Mouse (Mus musculus) lung, postnatal 36 days (tissue): ENCODE data around the gene Cbfa2t3.

Experiments
- DNase-seq: peaks from one replicate; pipeline ENCODE4 v3.0.0; 2022; ENCODE audit warnings: mixed read lengths

The Cbfa2t3 gene

DNA sequence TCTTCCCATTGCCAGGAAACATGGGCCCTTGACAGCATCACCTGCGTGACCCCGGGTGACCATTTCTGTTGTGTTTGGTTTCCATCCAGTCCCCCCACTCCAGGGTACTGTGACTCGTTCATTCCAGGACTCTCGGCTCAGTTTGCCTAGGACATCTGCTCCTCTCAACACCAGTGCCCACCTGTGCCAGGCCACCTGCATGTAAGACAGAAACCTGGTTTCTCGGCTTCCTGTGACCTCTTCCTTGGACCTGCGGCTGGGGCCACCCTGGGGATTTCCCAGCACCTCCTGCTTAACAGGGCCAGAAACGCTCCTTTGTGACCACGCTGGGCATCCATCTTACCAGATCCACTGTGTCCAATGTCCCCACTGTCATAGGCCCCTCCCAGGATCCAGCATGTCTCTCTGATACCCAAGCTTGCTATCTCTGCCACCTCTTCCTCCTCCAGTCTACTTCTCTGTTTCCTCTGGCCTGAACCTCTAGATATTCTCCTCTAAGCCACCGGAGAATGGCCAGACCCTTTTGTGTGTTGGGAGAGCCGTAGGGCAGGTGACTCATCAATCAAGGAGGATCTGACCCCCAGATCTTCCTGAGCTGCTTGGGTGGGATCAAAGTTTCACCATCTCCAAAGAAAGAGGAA, 19.1 kb upstream of the Cbfa2t3 start:
- no peak for DNase-seq

DNA sequence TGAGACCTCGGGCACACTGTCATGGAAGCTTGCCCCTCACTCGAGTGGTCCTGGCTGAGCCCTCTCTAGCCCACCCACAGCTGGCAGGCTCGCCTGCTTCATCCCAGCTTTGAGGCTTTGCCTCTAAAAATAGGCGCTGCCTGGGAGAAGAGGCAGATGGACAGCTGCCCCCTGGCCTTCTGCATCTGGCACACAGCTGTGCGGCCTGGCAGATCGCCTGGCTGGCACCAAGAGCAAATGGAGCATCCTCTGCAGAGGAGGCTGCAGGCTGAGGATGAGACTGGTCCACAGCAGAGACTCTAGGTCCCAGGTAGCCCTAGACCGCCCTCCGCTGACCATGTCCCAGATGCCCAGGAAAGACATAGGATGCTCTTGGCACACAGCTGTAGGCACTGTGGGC, 17.7 kb upstream of the Cbfa2t3 start:
- DNase-seq = peak; percentile 34

DNA sequence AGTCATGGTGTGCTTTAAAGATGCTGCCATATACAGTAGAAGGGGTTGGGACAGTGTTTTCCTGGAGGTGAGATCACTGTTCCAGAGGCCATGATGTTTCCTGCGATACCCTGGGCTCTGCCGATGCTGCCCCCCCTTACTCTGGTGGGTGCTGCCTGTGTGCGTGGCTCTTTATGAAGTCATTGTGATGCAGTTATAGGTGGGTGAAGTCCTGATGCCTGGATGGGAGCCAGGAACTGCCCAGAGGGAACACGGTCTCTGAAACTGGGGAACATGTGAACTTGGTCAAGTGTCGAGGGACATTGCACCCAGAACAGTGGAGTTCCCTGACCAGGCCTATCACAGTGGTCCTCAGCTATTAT, 14.2 kb upstream of the Cbfa2t3 start:
- no peak for DNase-seq

DNA sequence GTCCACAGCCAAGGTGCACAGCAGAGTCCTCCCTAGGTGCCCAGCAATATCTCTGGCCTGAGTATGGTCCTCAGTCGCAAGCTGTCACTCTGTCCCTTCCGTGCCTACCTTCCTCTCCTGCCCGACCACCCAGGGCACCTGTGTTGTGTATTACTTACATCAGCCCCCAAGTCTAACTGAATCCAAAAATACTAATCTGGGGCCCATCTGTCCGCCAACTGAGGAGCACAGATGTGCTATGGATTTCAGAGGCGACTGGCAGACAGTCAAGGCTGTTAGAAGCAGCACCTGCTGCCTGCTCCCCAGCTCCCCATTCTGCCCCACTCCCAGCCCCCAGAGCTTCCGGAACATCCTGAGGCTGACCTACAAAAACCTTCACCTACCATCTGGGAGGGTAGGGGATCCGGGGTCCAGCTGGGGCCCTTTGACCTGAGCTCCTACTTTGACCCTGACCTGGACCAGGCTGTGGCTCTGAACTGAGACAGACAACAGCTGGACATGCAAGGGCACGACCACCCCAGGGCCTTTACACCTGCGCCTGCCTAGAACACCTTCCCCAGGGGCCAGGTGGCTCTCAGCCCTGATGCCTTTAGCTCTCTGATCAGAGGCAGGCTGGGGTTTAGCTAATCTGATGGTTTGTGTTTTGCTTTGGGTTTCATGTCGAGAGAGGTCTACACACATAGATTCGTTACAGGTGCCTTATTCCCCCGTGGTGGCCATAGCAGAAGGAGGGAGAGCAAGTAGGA, 13.7 kb upstream of the Cbfa2t3 start:
- no peak for DNase-seq

DNA sequence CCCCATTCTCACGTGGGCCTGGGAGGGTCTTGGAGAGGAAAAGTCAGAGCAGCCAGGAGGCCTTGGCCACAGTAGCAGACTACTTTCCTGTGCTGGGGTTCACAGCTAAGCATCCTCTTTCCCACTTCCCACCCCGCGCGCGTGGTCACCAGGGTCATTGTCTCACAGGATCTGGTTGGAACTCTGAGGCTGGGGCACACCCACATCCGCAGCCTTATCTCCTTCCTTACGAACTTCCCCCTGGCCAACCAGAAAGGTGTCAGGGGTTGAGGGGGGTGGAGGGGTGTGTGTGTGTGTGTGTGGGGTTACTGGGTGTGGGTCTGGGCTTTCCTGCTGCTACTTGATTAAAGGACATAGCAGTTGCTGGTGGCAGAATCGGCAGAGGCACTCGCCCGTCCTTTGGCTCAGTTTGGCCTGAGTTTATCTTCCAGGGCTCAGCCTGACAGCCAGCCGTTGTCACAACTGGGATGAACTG, 13.0 kb upstream of the Cbfa2t3 start:
- DNase-seq = peak; percentile 88

DNA sequence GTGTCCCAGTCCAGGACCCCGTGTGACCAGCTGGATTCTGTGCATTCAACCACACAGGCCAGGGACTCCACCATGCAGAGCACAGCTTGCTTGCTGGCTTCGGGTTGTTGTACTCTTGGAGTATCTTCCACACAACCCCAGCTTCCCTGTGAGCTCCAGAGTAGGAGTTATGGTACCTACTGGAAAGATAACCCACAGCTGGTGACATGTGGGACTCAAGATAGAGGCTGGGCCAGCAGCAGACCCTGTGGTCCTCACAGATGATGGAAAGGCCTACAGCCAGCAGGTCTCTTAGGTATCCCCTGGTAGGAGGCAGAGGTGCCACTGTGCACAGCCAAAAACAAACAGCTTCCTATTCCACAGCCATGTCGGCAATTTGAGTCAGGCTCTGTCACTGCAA, 12.6 kb upstream of the Cbfa2t3 start:
- DNase-seq = no peak

DNA sequence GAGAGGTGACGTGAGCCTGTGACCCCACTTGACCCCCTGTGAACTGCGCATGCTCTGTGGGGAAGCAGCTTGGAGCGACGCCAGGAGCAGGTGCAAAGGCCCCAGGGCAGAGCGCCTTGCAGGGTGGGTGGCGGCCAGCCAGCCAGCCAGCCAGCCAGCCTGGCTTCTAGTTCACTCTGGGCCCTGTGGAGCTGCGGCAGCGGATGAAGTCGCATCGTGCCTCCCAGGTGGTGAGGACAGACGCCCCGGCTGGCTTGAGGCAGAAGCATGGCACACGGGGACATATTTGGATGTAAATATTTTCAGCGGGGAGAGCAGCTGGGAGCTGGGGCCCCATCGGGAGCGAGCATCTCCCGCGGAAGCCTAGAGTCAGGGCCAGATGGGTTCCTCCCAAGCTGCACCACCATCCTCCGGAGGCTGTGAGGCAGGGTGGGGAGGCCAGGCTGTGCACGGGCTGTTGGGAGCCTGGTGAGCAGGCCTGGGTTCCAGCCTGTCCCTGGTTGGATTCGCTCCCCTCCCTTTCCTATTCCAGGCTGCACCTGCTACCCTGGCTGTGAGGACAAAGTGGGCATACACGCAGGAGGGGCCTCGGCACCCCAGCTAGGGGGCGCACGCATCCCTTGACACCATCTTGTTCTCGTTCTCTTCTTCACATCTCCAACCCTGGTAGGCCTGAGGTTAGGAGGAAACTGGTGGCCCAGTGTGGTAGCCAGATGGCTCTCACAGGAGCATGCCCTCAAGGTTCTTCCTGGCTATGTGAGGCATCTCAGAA, 10.6 kb upstream of the Cbfa2t3 start:
- no peak for DNase-seq

DNA sequence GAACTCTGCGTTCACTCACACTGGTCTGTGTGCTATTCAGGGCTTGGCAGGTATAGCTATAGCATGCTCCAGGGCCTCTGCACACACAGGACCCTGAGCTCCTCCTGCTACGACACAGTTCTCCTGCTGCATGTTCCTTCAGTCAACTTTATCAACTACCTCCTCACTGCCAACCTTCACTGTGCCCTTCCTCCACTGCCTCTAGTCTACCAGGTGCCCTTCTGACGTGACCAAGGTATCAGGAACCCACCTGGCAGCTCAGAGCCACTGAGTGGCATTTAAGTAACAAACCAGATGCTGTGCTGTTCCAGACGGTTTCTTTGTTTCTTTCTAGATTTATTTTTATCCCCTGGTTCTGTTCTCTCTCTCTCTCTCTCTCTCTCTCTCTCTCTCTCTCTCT, 8.3 kb upstream of the Cbfa2t3 start:
- no peak for DNase-seq

DNA sequence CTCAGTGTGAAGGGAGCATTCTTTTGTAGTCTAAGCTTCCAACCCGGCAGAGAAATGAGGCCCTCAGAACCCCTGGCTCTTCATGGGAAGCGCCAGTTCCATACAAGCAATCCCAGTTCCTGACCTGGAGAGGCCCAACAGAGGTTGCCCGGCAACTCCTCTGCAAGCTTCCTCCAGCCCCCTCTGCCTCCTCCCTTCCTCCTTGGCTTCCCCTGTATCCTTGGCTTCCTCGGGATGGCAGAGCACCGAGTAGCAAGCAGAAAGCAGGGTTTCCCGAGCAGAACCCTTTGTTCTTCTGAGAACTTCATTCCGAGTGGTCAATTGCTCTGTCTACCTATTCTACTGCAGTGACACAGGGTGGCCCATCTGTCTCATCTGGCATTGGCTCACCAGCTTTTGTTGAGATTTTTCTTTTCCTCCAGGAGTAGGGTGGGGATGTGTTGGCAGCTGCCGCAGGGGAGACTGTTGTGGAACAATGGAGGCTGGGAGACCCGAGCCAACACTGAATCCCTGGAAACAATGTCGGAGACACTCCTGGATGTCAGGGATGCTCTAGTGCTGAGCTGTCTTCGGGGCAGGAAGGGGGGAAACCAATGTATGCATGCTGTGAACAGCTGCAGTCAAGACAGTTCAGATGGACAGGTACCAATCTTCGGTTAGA, 7.1 kb upstream of the Cbfa2t3 start:
- peak; percentile 33 for DNase-seq

DNA sequence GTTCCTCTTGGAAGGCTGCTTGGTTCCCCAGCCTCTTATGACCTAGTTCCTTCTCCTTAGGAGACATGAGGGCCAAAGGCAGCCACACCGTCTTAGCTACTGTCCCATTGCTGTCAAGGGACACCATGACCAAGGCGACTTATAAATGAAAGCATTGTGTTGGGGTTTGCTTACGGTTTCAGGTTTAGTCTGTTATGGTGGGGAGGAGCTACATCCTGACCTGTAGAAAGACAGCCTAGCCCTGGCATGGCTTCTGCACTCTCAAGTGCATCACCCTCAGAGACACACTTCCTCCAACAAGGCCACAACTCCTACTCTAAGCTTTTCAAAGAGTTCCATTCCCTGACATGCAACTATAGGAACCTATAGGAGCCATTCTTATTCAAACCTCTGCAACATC, 5.7 kb upstream of the Cbfa2t3 start:
- no peak for DNase-seq

DNA sequence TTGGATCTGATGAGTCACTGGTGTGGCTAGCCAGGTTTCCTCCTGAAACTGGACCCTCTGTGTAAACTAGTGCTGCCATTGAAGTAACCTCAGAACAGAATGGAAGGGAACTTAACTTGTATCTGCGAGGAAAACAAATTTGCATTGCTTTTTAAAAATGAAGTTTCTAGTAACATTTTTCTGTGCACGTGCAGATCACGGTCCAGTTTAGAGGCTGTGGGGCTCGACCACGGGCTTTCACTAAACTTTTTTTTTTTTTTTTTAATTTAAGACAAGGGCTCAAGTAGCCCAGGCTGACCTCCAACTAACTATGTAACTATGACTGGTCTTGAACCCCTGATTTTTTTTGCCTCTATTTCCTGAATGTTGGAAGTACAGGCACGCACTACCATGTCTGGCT, 4.0 kb upstream of the Cbfa2t3 start:
- DNase-seq = no peak

DNA sequence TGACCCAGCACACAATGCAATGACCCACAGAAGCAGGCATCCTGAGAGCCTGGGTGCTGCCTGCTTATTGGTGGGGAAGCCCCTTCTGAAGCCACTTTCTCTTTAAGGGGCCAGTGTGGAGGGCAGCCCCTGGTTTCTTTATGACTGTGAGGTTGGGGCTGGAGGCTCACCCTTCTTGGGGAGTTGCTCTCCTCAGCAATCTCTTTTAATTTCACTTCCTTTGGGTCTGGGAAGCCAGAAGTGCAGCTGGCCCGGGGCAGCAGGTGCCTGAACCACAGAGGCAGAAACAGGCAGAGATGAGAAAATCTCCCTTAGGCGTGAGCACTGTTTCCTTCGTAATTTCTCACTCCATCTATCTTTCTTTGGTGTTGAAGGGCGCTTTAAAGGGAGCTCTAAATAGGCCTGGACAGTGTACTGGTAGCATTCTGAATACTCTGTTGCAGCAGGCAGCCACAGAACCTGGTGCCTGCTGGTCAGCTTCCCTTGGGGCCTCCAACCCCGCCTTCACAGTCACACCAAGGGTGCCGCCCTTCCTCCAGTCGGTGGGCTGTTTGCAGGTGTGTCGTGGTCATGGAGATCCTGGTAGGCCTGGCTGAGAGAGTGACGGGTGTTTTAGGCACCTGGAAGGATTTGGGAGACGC, 3.5 kb upstream of the Cbfa2t3 start:
- DNase-seq = no peak

DNA sequence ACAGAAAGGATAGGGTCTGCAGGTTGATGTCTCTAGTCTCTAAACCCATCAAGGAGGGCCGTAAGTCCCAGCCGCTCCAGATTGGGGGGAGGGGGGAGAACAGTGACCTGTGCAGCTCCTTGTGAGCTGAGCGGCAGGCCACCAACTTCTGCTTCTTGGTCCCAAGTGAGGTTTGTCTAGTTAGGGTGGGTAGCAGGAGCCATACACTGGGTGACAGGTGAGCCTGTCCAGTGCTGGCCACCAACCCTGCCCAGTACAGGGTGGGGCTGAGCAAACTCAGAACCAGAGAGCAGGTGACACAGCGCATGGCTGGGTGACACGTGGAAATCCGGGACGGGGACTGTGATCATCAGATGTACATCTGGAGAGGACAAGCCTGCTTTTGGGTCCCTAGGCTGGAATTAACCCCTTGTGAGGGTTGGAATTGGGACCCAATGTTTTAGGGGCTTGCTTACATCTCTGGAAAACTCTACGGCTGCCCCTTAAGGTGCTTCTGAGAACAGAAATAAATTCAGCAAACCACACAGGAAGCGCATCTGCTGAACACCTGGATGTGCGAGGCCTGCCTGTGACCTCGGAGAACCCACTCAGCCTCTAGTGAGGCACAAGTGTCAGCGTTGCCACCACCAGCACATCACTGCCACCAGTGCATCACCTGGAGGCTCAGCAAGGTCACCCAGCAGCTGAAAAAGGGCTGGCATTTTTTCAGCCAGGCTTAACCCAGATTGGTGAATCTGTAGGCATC, 2.7 kb upstream of the Cbfa2t3 start:
- no peak for DNase-seq

DNA sequence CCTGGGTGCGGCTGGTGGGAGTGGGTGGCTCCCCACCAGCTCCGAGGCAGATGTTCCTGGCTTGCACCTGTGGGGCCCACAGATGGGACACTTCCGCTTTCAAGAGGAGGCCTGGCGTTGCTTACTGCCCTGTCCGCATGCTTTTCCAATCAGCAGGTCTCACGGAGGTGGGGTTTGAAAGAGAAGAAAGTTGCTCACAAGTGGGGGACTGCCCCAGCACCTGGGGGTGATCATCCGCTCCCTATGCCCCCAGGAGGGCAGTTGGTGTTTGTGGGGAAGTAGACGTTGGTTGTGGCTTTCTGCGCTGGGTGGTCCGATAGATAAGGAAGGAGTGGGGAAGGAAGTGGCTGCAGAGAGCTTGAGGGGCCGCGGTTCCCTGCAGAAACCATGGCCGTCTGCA, 1.7 kb upstream of the Cbfa2t3 start:
- DNase-seq = no peak

DNA sequence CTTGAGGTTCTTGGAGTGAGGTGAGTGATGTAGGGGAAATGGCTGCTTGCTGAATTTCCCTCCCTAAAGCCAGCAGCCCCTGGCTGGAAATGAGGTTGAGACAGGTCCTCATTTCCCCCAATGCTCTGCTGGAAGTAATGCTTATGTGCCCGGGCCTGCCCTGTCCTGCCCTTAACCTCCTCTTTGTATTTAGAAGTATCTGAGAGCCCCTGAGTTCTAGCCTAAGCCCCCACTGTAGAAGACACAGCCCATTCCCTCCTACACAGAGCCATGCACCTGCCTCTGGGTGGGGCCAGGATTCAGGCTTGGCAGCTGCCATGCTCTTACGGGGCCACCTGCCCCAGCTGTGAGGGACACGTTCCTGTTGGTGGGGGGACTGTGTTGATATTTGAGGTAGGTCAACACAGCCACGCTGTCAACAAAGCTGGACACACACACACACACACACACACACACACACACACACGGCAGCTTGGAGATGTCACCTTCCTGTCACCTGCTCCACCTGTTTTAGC, 598 bp downstream of the Cbfa2t3 start:
- no peak for DNase-seq

DNA sequence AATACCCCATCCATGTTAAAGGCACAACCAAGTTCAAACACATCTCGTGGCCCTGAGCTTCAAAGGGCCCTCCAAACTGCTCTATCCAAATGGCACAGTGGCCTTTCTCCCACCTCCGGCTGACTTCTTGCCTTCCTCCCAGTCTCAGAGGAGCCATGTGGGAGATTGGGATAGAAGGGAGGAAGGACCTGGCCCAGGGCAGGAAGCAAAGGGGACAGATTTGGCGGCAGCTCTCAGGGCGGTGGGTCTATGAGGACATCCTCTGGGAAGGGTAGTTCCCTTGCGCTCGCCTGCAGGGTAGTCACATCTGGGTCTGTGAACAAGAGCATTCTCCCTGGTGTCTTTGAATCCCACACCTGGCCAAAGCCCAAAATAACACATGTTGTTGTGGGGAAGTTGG, 1.3 kb downstream of the Cbfa2t3 start:
- no peak for DNase-seq

DNA sequence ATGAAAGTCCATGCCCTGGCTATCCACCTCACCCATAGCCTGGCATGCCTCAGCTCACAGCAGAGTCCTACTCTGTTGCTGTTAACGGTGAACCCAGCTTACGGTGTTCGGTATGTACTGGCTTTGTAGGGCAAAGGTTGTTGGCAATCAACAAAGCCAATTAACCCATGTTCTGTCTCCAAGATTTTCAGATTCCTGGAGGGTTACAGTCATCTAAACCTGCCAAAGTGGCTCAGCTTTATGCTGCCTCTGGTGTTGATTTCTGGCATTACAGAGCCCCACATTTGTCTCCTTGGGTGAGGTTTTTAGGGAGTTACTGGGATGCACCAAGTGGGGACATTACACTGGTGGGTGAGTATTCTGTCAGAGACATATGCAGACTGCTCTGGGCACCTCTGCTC, 1.7 kb downstream of the Cbfa2t3 start:
- peak; percentile 72 for DNase-seq

DNA sequence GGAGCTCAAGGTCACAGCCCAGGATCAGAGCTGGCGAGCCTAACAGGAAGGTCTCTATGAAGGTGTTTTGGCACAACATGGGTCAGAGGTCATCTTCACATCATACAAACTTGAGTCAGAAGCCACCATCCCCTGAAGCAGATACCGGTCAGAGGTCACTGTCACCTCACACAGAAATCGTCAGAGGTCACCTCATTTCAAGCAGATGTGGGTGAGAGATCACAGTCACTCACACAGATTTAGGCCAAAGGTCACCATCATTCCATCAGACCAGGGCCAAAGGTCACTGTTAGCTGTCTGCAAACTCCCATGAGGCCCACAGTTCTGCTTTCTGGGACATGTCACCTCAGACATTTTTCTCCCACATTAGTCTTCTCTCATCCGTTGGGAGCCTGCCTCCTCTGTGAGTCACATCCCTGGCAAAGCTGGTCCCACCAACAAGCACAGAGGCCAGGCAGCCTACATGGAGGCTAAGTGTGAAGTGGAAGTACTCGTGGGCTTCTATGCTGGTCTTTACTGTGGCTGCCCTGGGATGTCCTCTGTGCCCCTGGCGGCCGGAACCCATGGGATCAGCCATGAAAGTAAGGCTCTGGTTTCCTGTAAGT, 3.4 kb downstream of the Cbfa2t3 start:
- peak; percentile 56 for DNase-seq

DNA sequence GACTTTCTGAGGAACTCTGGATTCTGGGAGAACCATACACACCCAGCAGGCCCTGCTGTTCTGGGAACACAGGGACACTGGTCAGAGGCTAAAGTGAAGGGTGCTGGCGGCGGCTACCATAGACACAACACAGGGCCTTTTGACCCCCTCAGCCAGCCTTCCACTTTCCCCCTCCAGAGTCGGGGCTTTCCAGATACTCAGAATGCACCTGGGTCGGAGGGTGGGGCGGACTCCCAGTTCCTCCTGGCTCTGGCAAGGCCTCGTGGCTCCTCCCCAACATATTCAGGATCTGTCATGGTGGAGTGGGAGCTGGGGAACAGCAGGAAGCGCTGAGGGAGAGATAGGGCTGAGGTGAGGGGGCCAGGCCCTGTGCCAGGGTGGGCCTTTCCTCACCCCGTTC, 6.8 kb downstream of the Cbfa2t3 start:
- no peak for DNase-seq

DNA sequence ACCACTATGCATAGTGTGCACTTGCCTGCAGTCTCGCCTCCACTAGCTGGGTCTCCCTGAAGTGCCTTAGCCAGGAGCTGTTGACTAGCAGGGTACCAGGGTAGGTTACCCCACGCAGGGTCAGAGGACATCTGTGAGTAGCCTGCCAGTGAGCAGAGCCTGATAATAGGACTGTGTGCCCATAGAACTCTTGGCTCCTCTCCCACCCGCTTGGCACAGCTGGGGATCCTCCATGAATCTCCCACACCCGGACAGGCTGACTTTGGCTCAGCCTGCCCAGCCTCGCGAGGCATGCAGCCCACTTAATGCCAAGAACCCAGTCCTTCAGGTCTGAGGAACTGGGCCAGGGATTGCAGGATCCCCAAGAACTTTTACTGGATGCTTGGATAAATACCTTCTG, 7.9 kb downstream of the Cbfa2t3 start:
- DNase-seq = no peak

DNA sequence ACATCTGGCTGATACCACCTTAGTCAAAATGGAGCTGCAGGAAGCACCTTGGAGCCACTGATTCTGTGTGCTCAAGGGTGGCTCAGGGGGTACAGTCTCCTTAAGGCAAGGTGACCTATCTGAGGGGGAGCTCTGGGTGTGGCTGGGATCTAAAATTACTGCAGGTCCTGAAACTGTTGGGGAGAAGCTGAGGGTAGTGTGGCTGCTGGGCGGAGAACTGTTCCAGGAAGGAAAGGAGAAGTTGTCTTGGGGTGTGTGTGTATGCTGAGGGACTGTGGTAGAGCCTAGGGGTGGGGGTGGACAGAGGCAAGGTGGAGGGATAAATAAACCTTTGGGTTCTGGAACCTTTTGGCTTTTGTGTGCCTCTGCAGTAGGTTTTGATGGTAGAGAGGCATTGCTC, 9.6 kb downstream of the Cbfa2t3 start:
- no peak for DNase-seq

DNA sequence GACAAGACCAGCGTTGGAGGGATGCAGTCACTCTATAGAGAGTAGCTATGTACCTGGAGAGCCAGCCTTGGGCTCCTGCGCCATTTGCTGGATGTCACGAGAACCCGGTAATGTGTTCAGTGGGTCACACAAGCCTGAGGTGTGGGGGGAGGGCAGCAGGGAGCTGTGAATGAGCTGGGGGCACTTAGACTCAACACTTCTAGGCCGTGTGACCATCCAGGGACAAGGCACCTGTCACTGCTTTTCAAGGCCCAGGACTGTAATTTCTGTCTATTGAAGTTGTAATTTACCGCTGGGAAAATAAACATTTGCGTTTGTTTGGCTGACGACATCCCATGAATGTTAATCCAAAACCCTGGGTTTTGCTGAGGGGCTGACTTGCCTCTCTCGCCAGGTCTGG, 12.0 kb downstream of the Cbfa2t3 start:
- no peak for DNase-seq
